Mouse (Mus musculus): Measurements from ENCODE around the gene Plcb1.

Gene Plcb1

DNA sequence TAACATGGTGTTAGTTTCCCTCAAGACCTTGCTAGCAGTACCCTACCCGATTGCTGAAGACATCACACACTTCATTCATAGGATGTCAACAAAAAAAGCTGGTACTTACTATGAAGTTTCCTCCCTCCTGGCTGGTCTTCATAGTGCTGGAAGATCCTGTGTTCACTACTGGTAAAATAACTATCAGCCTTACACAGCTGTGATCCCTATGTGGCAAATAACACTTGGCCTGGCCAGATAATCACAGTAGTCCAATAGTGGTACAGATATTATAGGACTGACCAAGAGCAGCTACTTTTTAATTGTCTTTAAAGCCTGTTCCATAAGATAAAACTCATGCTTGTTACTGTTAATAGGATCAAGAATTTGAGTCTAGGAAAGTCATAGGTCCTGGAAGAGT is 52.3 kb downstream of the Plcb1 start:
- DNase-seq (ENCODE audit: low read depth, low spot score): no peak

DNA sequence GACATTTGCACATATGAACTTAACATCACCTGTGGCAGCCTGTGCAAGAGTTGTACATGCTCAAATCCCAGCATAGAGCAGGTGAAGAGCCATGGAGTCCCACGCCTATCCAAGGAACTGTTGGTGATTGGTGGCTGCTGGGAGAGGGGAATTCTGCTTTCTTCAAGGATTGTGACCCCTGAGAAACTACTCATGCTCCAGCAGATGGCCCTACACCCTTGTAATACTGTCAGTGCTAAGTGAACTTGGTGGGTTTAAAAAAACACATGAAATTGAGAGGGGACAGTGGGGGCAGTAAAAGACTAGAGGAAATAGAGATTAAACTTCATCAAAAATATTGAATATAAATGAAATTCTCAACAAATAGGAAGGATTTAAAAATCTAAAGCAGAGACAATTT is 53.0 kb downstream of the Plcb1 start:
- DNase-seq (ENCODE audit: low read depth, low spot score): no peak

- no peak for DNase-seq (ENCODE audit: low read depth, low spot score)
Measured at GRCm38 (mm10) chr2:134842883-134843282, 57.0 kb downstream of the Plcb1 start.

DNA sequence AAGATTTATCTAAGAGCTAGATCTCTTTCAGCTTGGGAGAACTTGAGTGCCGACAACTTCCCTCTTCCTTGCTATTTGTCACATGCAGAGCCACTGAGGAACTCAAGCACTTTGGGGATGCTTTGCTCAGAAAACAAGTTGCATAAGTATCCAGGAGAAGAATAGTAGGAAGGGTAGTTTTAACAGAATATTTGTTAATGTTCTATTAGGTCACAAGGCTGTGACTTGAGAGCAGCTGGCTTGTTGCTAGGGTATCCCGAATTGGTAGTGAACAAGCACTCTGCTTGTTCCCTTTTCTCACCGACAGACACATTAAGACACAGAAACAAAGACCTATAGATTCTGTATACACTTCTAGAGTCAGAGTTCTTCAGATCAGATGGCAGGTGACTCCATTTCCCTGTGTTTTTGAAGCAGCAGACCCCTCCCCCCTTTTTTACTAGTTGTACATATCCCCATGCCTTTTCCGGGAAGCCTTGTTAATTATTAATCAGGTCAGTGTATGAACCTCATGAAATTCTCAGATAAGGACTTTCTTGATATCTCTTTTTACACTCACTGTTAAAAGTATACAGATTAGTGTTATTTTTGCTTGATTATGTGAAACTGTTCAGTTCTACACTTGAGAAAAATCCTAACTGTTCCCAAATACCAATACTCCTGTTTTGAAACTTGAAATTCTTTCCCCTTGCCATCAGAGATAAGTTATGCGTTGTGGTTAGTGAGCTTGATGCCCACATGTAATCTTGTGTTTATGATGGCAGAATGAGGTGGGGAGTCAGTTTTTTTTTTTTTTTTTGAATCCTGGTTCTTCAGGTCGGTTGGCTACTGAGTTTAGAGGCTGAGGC is 58.7 kb downstream of the Plcb1 start:
- no peak for DNase-seq (ENCODE audit: low read depth, low spot score)

GRCm38 (mm10) chr2:134845239-134845738 is 59.4 kb downstream of the Plcb1 start:
- no peak for DNase-seq (ENCODE audit: low read depth, low spot score)

- DNase-seq (ENCODE audit: low read depth, low spot score): no peak
Measured at GRCm38 (mm10) chr2:134846555-134846954, 60.7 kb downstream of the Plcb1 start.

DNA sequence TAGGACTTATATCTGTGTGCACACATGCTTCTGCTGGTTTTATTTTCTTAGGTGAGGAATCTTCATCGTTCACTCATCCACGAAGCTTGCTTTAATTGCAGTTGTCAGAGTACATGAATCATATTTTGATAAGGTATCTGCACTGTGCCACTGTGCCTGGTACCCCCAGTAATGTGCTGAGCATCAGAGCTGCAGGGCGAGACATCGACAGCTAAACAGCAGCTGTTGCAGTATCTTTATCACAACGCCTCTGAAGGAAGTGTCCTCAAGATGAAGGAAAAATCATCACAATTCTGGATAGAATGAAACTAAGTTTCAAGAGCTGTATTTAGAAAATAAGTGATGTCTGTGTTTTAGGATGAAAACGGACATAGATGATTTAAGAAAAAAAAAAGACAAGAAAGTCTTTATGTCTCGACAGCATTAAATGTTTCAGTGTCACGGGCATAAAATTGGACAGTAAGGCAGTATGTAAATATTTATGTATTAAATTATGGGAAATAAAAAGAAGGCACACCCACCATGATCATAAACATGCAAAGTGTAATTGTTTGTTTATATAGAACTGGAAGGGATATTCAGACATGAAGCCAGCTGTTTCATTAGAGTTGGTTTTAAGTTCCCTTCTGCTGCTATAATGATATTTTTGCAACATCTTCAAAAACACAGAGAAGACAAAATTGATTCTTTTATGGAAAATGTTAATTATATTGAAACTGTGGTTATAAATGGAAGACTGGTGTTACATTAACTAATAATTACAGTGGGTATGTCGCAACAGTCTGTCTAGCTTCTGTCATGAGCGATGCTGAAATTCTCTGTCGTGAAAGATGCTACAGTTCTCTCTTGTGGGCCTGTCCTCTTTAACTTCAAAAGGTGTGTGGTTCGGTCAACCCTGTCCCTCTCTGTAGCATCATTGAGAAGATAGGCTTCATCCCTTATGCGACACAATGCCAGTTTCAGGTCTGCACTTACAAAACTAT is 65.6 kb downstream of the Plcb1 start:
- DNase-seq (ENCODE audit: low read depth, low spot score): no peak

- no peak for DNase-seq (ENCODE audit: low read depth, low spot score)
Measured at GRCm38 (mm10) chr2:134856239-134856638, 70.4 kb downstream of the Plcb1 start.

DNA sequence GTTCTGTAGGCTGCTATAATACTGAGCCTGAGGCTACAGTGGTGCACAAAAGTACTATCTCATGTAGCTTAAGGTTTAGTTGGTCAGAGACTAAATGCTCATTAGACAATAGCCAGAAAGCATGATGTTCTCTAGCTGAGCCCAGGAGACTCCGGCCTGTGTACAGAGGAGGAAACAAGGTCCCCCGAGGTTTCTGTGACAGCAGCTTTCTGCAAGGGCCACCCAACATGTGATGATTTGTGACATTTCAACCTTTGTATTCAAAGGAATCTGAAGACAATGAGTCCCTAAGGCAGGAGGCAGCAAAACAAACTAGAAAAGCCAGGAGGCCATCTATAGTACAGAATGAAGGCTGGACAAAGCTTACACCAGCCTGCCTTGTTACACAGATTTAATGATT is 70.8 kb downstream of the Plcb1 start:
- no peak for DNase-seq (ENCODE audit: low read depth, low spot score)

GRCm38 (mm10) chr2:134864985-134865645 is 79.2 kb downstream of the Plcb1 start:
- DNase-seq (ENCODE audit: low read depth, low spot score): no peak

DNA sequence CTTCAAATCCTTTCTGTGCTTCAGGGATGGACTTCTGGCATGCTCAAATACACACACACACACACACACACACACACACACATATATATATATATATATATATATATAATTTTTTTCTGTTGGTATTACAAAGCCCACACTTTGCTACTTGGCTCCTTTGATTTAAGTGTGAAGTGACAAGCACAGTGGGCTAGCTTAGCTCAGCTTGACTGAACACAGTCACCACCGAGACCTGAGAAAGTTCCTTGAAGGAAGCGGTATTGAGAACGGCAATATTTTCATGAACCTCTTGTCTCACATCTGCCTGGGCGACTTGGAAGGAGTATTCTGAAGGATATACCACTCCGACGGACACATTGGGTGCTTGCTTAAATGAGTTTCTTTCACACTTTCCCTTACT is 81.5 kb downstream of the Plcb1 start:
- no peak for DNase-seq (ENCODE audit: low read depth, low spot score)

DNA sequence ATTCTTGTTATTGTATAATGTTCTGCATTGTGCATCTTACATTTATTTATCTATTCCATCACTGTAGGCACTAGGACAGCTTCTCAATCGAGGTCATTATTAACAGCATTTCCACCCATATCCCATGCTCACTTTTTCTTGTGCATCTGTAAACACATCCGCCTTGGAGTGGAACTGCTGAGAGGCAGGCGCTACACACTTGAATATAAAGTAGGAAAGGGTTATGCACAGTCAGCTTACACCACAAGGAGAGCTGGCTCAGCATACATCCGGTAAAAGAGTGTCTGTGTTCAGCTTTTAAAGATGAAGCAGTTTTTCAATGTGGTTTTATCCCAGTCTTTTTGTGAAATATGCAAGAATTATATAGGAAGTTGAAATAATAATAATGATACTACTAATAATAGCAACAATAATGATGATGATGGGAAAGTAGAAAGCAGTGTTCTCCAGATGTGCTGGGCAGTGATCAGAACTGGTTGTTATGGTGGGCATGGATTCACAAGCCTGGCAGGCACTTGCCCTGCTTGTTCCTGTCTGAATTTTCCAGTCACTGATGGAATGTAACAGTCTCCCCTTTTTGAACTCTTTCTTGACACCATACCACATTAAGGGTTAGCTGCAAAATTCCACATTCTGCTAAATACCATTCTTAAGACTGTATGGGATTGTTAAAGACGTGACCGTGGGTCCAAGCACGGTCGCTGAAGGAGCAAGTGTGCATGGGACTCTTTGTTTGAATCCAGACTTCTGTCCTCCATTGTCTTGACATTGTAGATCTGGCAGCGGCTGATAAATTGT is 86.0 kb downstream of the Plcb1 start:
- DNase-seq (ENCODE audit: low read depth, low spot score): no peak

GRCm38 (mm10) chr2:134872490-134872781 is 86.6 kb downstream of the Plcb1 start:
- no peak for DNase-seq (ENCODE audit: low read depth, low spot score)

- no peak for DNase-seq (ENCODE audit: low read depth, low spot score)
Measured at GRCm38 (mm10) chr2:134877148-134877547, 91.3 kb downstream of the Plcb1 start.

DNA sequence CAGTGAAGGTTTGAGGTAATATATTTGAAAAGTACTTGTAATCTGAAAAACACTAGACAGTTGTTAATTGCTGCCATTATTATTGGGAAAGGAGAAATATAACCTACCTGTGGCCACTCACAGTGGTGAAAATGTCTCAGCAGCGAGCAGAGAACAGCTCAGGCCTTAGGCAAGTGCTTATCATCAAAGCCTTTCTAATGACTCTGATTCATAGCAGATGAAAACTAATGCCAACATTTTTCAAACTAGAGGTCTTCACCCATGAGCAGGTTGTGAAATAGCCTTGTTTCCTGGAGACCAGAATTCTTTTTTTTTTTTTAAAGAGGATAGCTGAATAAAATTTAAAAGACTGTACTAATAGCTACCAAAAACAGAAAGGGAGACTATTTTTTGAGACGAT is 105.3 kb downstream of the Plcb1 start:
- DNase-seq (ENCODE audit: low read depth, low spot score): no peak

- no peak for DNase-seq (ENCODE audit: low read depth, low spot score)
Measured at GRCm38 (mm10) chr2:134894776-134895175, 108.9 kb downstream of the Plcb1 start.

DNA sequence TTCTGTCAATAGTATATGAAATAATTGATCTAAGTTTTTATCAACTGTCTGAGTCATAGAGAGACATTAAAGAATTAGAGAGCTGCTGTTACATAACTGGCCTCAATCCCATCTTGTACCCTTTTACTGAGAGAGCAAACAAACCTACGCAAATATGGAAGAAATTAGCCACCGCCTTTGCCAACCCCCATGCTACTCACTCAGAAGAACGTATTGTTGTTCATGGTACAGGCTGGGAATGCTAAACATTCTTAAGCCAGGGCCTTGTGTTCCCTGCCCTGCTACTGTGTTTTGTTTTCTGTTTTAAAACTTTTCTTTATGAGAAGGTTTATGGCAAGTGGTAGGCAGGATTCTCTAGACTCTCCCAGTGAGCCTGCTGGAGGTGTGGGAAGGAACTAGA is 110.3 kb downstream of the Plcb1 start:
- no peak for DNase-seq (ENCODE audit: low read depth, low spot score)

- DNase-seq (ENCODE audit: low read depth, low spot score): no peak
Measured at GRCm38 (mm10) chr2:134897083-134897482, 111.2 kb downstream of the Plcb1 start.

GRCm38 (mm10) chr2:134901521-134901920 is 115.7 kb downstream of the Plcb1 start:
- no peak for DNase-seq (ENCODE audit: low read depth, low spot score)

- no peak for DNase-seq (ENCODE audit: low read depth, low spot score)
Measured at GRCm38 (mm10) chr2:134910882-134911281, 125.0 kb downstream of the Plcb1 start.

- no peak for DNase-seq (ENCODE audit: low read depth, low spot score)
Measured at GRCm38 (mm10) chr2:134911360-134911759, 125.5 kb downstream of the Plcb1 start.

Data from A20 (cell line).